Mouse (Mus musculus): Measurements from ENCODE around the gene Ankrd23.

DNA sequence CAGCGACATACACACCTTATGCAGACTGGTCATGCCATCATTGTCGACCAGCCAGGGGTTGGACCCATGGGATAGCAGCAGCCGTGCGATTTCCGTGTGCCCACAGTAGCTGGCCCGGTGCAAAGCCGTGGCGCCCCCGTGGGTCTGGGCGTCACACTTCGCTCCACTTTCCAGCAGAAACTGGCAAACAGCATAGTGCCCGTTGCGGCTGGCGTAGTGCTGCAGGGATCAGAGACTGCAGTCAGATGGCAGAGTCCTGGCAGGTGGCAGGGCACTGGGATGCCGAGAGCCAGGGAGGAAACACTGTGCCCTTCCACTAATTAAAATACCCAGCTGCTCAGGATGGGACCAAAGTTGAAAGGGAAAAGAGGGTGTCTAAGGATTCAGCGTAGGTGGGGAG lies 5.2 kb upstream of the Ankrd23 start:
- TF ChIP-seq CTCF (IDR thresholded peaks at IDR 0.05; ENCODE audit: borderline replicate concordance, extremely low read depth, insufficient read depth, insufficient read length) (no peak), POLR2A (IDR thresholded peaks at IDR 0.05; ENCODE audit: borderline replicate concordance, extremely low read depth, insufficient read depth, insufficient read length, poor library complexity, severe bottlenecking) (no peak)
